Mouse (Mus musculus) urinary bladder, adult 2 months (tissue): ENCODE measurements around the gene Ppfia3. TPM values are rescaled to one million over a fixed set of nuclear protein-coding genes. Genes with fewer than 3 reads are reported as not detected.
"Not testable (repeated sequence)": the region's sequence is repeated elsewhere in the genome, so short reads cannot be mapped to it uniquely, and the experiment has no call there.

ENCODE experiments used
- DNase-seq: peaks from one replicate; pipeline ENCODE4 v3.0.0; 2022; ENCODE audit warnings: low spot score
- polyA plus RNA-seq: library from polyadenylated mRNA; depleted of rRNA; stranded (reverse); fragments of >200 nt; gene quantifications from 2 replicates; pipeline ENCODE4 v1.2.3, GENCODE M21; 2012

Ppfia3 gene
- polyA plus RNA-seq, 1 experiment = 1.4 TPM

DNA sequence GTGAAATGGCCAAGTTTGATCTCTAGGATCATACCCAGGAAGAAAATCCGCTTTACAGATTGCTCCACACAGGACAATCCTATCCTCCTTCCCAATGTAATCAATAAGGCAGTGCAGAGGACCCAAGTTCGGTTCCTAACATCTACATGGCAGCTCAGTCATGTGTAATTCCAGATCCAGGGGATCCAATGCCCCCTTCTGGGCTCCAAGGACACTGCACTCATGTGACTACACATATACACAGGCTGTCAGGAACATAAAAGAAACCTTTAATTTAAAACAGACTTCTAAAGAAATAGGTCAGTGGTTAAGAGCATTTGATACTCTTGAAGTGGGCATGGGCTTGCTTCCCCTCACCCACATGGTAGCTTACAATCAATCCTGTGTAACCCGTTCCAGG is 19.3 kb upstream of the Ppfia3 start:
- no peak for DNase-seq

GRCm38 (mm10) chr7:45376057-45376456 is 9.2 kb upstream of the Ppfia3 start:
- DNase-seq = no peak

DNA sequence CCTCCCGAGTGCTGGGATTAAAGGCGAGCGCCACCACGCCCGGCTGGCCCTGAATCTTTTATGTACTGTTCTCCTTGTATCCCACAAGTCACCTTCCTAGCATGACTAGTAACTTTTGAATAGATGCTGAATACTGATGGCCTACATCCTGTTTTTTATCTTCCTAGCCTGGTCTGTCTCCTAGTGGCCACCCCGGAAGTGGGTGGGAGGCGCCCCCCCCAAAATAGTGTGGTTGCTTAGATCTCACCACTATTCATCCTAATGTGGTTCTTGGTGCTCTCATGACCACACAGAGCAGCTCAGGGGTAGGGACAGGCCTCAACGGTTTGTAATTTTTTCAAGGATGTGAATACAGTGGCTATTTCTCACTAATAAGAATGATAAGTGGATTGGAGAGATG is 7.8 kb upstream of the Ppfia3 start:
- no peak for DNase-seq

GRCm38 (mm10) chr7:45372371-45372770 is 5.6 kb upstream of the Ppfia3 start:
- DNase-seq = no peak

DNA sequence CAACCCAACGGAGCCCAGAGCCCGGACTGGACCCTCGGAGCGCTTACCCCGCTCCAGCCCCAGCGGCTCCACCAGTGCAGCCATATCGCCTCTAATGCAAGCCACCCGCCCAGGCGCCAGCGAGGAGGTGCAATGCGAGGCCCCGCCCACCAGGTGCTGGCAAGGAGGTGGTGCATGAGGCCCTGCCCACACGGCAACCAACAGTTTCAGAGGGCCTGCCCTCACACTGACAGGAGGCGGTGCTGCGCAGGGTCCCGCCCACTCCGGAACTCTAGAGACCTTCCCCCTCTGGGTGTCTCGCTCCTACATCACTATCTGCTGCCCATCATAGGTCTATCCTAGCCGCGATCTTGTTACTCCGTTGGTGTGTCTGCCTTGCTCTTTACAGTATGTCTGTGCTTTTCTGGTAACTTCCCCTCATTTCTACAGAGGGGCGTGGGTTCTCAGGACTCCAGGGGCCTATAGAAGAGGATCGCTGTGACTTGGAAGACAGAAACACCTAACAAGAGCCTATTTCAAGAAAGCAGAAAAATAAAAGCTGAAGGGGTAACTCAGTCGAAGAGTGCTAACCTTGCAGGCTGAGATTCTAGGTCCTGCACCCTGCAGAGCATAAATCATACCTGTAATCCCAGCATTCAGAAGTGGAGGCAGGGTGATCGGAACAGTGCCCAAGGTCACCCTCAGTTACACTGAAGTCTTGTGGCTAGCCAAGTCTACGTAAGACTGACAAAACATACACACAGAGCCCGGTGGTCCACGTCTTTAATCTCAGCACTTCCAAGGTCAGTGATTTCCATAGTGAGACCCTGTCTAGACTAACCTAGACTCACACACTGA is 3.9 kb upstream of the Ppfia3 start, which contains the start of gene Lin7b:
Gene Lin7b (minus strand): TSS at position 109 of the 837 bp plus-strand sequence.
- DNase-seq = peak; percentile 69

GRCm38 (mm10) chr7:45369836-45370474 is 3.1 kb upstream of the Ppfia3 start:
- DNase-seq = no peak

GRCm38 (mm10) chr7:45369022-45369745 is 2.4 kb upstream of the Ppfia3 start:
- DNase-seq = no peak

DNA sequence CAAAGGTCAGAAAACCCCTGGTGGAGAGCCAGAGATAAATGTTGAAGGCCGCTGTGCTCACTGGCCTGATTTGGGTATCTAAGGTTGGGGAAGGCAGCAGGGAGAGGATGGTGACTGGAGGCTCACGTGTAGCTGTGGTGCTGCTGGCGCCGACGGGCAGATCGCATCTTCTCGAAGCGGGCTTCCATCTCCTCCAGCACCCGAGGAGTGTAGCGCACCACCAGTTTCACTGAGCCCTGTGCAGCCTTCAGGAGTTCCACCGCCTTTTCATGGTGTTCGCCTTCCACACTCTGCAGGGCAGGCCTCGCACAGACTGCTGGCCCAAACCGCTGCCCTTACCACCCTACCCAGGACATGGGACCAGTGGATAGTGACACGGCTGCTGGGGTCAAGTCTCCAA is 1.4 kb upstream of the Ppfia3 start:
- DNase-seq = no peak

- peak; percentile 95 for DNase-seq
Observed at GRCm38 (mm10) chr7:45367020-45367880, 431 bp upstream of the Ppfia3 start.

GRCm38 (mm10) chr7:45365742-45366651 is 822 bp downstream of the Ppfia3 start:
- peak; percentile 46 for DNase-seq

DNA sequence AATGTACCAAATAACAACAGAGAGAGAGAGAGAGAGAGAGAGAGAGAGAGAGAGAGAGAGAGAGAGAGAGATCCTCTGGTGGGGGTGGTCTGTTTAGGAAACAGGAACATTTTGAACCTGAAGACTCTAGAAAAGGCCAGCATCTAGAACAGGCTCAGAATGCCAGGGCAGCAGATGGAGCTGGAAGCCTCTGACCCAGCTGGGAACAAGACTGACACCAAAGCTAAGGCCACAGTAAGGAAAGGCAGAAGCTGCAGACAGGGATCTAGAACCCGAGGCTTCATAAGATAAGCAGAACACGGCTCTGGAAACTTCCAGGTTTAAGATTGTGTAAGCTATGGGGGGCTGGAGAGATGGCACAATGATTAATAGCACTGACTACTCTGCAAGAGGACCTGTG is 2.8 kb downstream of the Ppfia3 start:
- DNase-seq = no peak

GRCm38 (mm10) chr7:45362801-45363200 is 4.0 kb downstream of the Ppfia3 start:
- DNase-seq = no peak

- DNase-seq = no peak
Observed at GRCm38 (mm10) chr7:45361243-45361804, 5.5 kb downstream of the Ppfia3 start.

DNA sequence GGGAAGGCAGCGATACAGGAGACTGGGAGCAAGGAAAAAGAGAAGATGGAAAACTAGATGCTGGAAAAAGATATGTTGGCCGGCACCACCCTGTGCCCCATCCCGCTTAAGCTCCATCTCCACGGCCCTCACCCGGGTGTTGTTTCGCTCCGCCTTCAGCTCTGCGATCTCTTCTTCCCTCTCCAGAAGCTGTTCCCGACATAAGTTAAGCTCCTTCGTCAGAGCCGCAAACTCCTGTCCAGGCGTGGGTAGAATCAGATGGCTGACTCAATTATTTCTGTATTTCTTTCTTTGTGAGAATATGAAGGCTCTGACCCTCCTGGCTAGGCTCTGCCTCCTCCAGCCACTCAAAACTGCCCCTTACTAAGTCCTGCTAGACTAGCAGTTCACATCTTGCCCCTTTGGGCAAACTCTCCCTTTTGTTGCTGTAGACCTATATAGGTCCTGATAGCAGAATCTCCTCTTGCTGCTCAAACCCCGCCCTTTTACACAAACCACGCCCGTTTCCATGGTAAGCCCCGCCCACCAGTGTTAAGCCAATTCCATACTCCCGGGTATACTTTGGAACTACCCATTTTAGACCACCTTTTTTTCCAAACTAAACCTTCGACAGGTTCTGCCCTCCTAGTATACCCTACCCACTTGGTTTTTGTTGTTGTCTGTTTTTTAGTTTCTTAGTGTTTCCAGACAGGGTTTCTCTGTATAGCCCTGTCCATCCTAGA is 6.3 kb downstream of the Ppfia3 start:
- DNase-seq = no peak

GRCm38 (mm10) chr7:45359081-45359480 is 7.7 kb downstream of the Ppfia3 start:
- not testable (repeated sequence) for DNase-seq

DNA sequence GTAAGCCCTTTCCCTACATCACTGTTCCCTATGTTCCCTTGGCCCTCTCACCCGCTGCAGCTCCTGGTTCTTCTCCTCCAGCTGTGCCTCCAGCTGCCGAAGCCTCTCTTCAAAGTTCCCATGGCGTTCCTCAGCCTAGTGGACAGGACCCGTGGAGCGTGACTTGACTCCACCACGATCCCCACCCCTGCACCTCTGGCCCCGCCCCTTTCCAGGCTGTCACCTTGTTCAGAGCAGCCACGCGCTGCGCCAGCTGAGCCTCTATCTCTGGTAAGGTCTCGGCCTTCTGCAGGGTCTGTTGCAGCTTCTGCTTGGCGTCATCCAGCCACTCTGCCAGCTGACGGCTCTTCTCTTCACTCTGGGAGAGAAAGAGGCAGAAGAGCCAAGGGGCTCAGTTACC is 10.7 kb downstream of the Ppfia3 start:
- DNase-seq = no peak

DNA sequence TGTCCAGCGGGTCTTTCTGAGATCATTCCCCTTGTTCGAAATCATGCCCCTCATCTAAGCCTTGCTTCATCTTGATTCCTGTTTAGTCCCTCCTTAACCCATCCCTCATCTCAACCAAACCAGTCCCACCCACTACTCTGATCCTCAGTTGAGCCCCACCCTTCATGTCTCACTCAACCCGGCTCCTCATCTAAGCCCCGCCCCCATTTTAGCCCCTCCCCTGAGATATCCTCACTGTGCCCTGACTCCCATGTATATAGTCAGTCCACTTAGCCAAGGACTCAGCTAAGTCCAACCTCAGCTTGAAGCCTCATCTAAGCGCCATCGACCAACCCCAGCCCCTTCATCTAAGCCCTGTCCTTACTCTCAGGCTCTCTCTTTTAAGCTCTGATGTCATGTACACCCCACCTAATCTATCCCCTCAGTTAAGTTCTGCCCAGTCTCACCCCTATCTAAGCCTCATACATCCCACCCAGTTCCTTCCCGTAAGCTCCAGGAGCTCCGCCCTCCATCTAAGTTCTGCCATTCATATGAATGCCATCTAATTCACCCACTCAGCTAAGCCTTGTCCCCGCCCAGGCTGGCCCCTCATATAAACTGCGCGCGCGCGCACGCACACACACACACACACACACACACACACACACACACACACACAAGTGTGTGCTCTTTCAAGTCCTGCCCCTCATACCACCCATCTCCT is 11.3 kb downstream of the Ppfia3 start:
- DNase-seq = no peak

DNA sequence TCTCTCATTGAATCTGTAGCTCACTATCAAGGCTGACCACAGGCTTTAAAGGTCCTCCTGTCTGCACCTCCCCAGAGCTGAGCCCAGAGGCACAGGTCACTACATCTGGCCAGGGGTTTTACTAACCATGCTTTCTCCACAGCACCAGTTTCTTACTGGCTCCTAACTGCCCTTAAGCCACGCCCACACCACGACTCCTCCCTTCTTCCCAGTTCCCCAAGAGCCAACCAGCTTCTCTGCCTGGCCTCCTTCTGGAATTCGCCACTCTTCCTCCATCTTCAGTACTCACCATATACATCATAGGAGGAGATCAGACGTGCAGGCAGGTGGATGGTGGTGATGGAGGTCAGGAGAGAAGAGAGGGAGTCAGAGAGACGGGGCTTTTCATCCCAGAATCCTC is 13.8 kb downstream of the Ppfia3 start:
- DNase-seq = no peak

DNA sequence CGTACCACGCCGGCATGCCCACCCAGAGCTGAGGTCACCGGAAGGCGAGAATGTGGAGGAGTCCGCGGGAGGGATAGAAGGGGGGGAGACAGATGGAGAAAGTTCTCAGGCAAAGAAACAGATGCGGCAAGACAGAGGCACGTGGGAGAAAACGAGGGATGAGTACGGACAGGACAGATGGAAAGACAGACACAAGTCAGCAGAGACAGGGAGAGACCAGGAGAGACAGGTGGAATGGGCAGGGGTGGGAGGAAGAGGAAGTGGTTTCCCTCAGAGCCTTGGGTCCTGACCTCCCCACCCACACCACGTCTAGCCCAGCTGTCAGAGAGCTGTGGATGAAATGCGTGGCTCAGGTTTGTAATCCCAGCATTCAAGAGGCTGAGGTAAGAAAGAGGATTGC is 19.9 kb downstream of the Ppfia3 start:
- no peak for DNase-seq
